Mouse (Mus musculus) limb, embryonic 14.5 days (tissue): Measurements from ENCODE around the gene Atp5g3. TPM values are rescaled to one million over a fixed set of nuclear protein-coding genes. Genes with fewer than 3 reads are reported as not detected.

Source experiments
- ATAC-seq: fragments of 200-750 bp; cut with Nextera tagmentation; 2 replicates; pipeline ENCODE4 v1.8.0; 2017; ENCODE audit warnings: low read depth, moderate number of reproducible peaks, moderate TSS enrichment; ENCODE audit not compliant: low FRiP score
- DNase-seq: peaks from one replicate; pipeline ENCODE4 v3.0.0-alpha.2; 2015; ENCODE audit warnings: low spot score
- H3K27ac ChIP-seq: fragments of 300-500 bp; sonication (generic); replicated peaks from 2 replicates; pipeline ENCODE4 v1.5.1; 2014; ENCODE audit warnings: low read depth, mild to moderate bottlenecking, low read length, moderate library complexity, mixed read lengths
- H3K27me3 ChIP-seq: fragments of 300-500 bp; sonication (generic); 2 replicates; pipeline ENCODE4 v1.6.1; 2014; ENCODE audit warnings: low read length, mixed read lengths; ENCODE audit not compliant: control insufficient read depth, insufficient read depth
- H3K36me3 ChIP-seq: fragments of 300-500 bp; sonication (generic); 2 replicates; pipeline ENCODE4 v1.6.1; 2014; ENCODE audit warnings: mild to moderate bottlenecking, low read length, moderate library complexity, mixed read lengths; ENCODE audit not compliant: control insufficient read depth, insufficient read depth
- H3K4me1 ChIP-seq: fragments of 300-500 bp; sonication (generic); 2 replicates; pipeline ENCODE4 v1.6.1; 2014; ENCODE audit warnings: antibody characterized with exemption, low read length, mixed read lengths; ENCODE audit not compliant: control insufficient read depth, insufficient read depth
- H3K4me2 ChIP-seq: fragments of 300-500 bp; sonication (generic); replicated peaks from 2 replicates; pipeline ENCODE4 v1.6.1; 2014; ENCODE audit warnings: low read depth, mild to moderate bottlenecking, low read length, moderate library complexity; ENCODE audit not compliant: severe bottlenecking
- H3K4me3 ChIP-seq: fragments of 300-500 bp; sonication (generic); replicated peaks from 2 replicates; pipeline ENCODE4 v1.5.1; 2014; ENCODE audit warnings: low read length
- H3K9ac ChIP-seq: fragments of 300-500 bp; sonication (generic); 2 replicates; pipeline ENCODE4 v1.6.1; 2014; ENCODE audit warnings: mild to moderate bottlenecking, low read depth, low read length, moderate library complexity; ENCODE audit not compliant: severe bottlenecking
- H3K9me3 ChIP-seq: fragments of 300-500 bp; sonication (generic); 2 replicates; pipeline ENCODE4 v1.6.1; 2016; ENCODE audit warnings: low read length; ENCODE audit not compliant: control insufficient read depth
- POLR2A ChIP-seq: fragments of 200-500 bp; IDR thresholded peaks from 2 replicates; pipeline ENCODE4 v1.8.0; 2012; ENCODE audit warnings: inconsistent platforms, mild to moderate bottlenecking, moderate library complexity, borderline replicate concordance; ENCODE audit not compliant: insufficient read depth, insufficient read length; ENCODE audit errors: extremely low read depth
- WGBS: fragments of 180-500 bp; shearing (Covaris S2); extraction: QIAGEN DNeasy Blood & Tissue Kit; methylation state at CpG from one replicate; pipeline ENCODE4 v1.1.7; 2014; 5-methylcytosine and 5-hydroxymethylcytosine counted together
- polyA plus RNA-seq, 2 experiments: library from polyadenylated mRNA; depleted of rRNA in 1 of 2; stranded (reverse) in 1 of 2; unstranded in 1 of 2; fragments of >200 nt; fragmentation: Nextera tagmentation in 1 of 2; extraction: Ambion mirVana in 1 of 2; gene quantifications; 2 replicates each; pipeline versions ENCODE4 v1.2.1 to v1.2.3; 2012 to 2014

Gene Atp5g3
- polyA plus RNA-seq, 2 experiments, result 647 to 1,089 TPM

DNA sequence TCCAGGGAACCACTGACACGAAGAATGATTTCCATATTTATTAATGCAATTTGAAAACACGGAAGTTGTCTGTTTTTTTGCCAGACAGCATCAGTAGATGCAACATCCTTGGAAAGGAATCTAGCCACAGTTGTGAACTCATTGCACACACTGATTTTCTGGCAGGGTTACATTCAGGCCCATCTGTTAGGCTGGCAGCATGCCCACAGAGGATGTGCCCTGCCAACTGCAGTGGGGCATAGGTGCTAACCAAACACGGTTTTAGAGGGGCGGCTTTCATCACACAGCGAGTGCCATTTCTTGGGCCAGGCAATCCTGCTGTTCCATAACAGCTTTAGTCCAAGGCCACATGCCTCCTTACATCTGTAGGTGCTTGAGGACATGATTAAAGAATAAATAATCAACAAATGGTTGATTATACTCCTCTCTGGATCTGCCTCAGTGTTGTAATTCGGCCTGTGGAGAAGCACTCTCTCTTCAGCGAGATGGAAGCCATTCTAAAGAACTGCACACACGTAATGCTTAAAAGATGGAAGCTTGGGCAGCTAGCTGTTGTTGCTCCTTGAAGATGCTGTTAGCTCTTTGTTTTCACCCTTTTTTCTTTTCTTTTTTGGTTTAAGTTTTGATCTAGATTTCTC is 21.7 kb upstream of the Atp5g3 start:
- no peak overlapping the region for H3K4me3 ChIP-seq
- DNase-seq, result no peak
- TF ChIP-seq POLR2A, result no peak
- ATAC-seq, result no peak
- no peak overlapping the region for H3K4me2 ChIP-seq
- no peaks in the 10 kb centered on the region; the same call in none of the 2 replicates for H3K4me1 ChIP-seq
- no peak overlapping the region for H3K27ac ChIP-seq
- H3K9ac ChIP-seq, result no peak overlapping the region
- 72% methylated on average over 8 of the region's 8 CpGs for WGBS
- H3K36me3 ChIP-seq, result no peaks in the 10 kb centered on the region
- no peaks in the 10 kb centered on the region for H3K27me3 ChIP-seq
- no peaks in the 10 kb centered on the region for H3K9me3 ChIP-seq

DNA sequence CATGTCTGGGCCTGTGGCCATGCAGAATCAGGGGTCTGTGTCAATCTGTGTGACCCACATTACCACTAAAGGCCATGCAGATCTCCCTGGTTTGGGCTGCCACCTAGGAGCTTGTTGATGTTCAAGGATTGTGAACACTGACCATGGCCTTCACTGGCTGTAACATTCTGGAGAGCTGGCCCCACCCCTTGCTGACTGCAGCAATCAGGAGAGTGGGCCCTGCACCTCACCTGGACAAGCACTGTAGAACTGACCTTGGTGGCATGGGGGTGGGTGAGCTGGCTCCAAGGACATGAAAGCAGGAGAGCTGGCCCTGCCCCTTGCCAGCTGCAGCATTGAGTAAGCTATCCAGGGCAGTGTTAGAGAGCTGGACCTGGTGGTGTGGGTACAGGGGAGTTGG is 16.6 kb upstream of the Atp5g3 start:
- Histone ChIP-seq H3K4me3 (no peak overlapping the region), H3K9me3 (no peaks in the 10 kb centered on the region), H3K9ac (no peak overlapping the region), H3K36me3 (no peaks in the 10 kb centered on the region), H3K4me2 (no peak overlapping the region), H3K4me1 (no peaks in the 10 kb centered on the region; the same call in none of the 2 replicates), H3K27ac (no peak overlapping the region), H3K27me3 (no peaks in the 10 kb centered on the region)
- ATAC-seq (no peak), DNase-seq (no peak)
- no peak for TF ChIP-seq POLR2A

DNA sequence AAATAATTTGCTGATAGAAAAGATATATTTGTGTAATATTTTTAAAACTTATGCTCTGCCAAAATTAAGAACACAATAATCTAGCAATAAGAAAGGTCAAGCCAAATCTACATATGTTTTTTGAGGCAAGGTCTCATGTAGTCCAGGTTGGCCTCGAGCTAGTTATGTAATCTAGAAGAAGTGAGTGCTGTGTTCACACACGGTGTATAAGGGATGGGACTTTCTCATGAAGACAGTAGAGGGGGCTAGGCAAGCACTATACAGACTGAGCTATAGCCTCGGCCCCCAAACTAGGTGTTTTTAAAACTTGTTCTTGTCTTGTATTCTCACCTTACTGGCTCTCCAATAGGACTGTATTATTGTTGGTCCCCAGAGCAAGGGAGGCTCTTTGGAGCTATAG is 14.4 kb upstream of the Atp5g3 start:
- Histone ChIP-seq H3K9ac (no peak overlapping the region), H3K4me2 (no peak overlapping the region), H3K4me1 (no peaks in the 10 kb centered on the region), H3K9me3 (no peaks in the 10 kb centered on the region), H3K4me3 (no peak overlapping the region), H3K36me3 (no peaks in the 10 kb centered on the region), H3K27ac (no peak overlapping the region), H3K27me3 (no peaks in the 10 kb centered on the region)
- TF ChIP-seq POLR2A, result no peak
- WGBS, result 56% methylated on average over 3 of the region's 3 CpGs
- ATAC-seq (no peak), DNase-seq (peak; percentile 13)

DNA sequence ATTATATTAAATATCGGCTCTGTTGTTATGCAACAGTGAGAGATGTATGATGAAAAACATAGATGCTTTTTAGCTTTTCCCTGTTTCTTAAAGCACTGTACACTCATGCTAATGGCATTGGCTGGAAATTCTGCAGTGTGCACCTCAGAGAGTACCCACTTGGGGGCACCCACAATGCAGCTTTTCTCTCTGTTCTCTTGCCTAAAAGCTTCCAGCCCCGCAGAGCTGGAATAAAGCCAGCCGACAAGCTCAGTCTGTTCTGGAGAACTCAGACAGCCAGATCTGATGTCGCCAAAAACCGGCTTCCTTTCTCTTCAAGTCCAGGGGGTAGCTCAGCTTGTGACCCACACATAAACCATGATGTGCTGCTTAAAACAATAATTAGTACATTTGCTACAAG is 14.0 kb upstream of the Atp5g3 start:
- Histone ChIP-seq H3K36me3 (no peaks in the 10 kb centered on the region), H3K9ac (no peak overlapping the region), H3K4me2 (no peak overlapping the region), H3K9me3 (no peaks in the 10 kb centered on the region), H3K4me1 (no peaks in the 10 kb centered on the region), H3K27me3 (no peaks in the 10 kb centered on the region), H3K27ac (no peak overlapping the region), H3K4me3 (no peak overlapping the region)
- DNase-seq (peak; percentile 85), ATAC-seq (peak; percentile 89)
- TF ChIP-seq POLR2A, result no peak
- WGBS, result 10% methylated on average over 5 of the region's 5 CpGs

DNA sequence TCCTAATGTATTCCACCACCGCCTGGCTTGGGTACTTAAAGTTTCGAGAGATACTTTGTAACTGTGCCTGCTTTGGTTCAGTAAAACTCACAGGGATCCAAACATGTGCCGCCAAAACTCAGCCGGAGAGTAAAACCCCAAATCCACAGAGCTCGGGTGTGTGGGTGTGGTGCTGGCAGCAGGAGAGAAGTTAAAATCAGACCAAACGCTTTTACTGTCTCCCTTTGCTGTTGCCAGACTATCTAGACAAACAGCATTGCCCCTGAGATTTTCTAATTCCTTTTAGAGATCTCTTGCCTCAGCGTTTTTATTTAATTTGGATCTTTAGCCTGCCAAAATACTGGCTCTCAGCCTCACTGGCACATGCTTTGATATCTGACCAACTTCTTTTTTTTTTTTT is 8.5 kb upstream of the Atp5g3 start:
- Histone ChIP-seq H3K36me3 (no peaks in the 10 kb centered on the region), H3K27ac (no peak overlapping the region), H3K9ac (no peak overlapping the region), H3K9me3 (no peaks in the 10 kb centered on the region), H3K27me3 (no peaks in the 10 kb centered on the region), H3K4me1 (0 out of 2 replicates have a peak, but pooled peaks cover 4% of the 10 kb centered on the region), H3K4me2 (no peak overlapping the region), H3K4me3 (no peak overlapping the region)
- ATAC-seq (no peak), DNase-seq (peak; percentile 52)
- TF ChIP-seq POLR2A, result no peak
- 43% methylated on average over 7 of the region's 7 CpGs for WGBS
